Mouse (Mus musculus) ES-Bruce4 (cell line): ENCODE measurements around the gene Bsn.

Experiments
- CTCF ChIP-seq: IDR thresholded peaks from one replicate; pipeline ENCODE4 v1.8.1; 2011; ENCODE audit warnings: low read depth, low read length
- EP300 ChIP-seq: IDR thresholded peaks from 2 replicates; pipeline ENCODE4 v1.6.1; 2011; ENCODE audit warnings: low read depth, low read length; ENCODE audit not compliant: insufficient read depth
- POLR2A ChIP-seq: IDR thresholded peaks from one replicate; pipeline ENCODE4 v1.8.1; 2011; ENCODE audit warnings: low read length; ENCODE audit not compliant: insufficient read depth

GRCm38 (mm10) chr9:108136930-108137462, 53.2 kb downstream of the Bsn start:
- no peak for TF ChIP-seq CTCF
- no peak for TF ChIP-seq POLR2A
- no peak for TF ChIP-seq EP300
